Mouse (Mus musculus) heart, postnatal 14 days (tissue): ENCODE data around the gene Atp5l. TPM values are rescaled to one million over a fixed set of nuclear protein-coding genes. Genes with fewer than 3 reads are reported as not detected.
"Not testable (repeated sequence)": the region's sequence is repeated elsewhere in the genome, so short reads cannot be mapped to it uniquely, and the experiment has no call there.

Experiments
- DNase-seq, 2 experiments: peaks; one replicate each; pipeline ENCODE4 v3.0.0; 2021 to 2022
- intact Hi-C: fragments of 180-260 bp; cut with DNase I; formaldehyde crosslinking; loops from one replicate; pipeline ENCODE4 v1.15.1; 2025
- long read RNA-seq, 2 experiments: library from polyadenylated mRNA; stranded (forward); transcript quantifications; one replicate each; pipeline ENCODE4 v2.0.0; 2021
- total RNA-seq, 2 experiments: library from RNA; stranded (reverse); gene quantifications; 2 replicates each; pipeline ENCODE4 v1.2.3; 2021

The Atp5l gene
- total RNA-seq = 1,000 to 10,000 TPM; 1,504 to 1,510 TPM
- long read RNA-seq, experiment 1, full-length matches to known transcripts = 479 of 482 reads
- long read RNA-seq, experiment 1, partial matches to known transcripts = 0 of 482 reads
- long read RNA-seq, experiment 1, other reads (novel, unspliced or antisense) = 3 of 482 reads
- long read RNA-seq, experiment 2, full-length matches to known transcripts = 509 of 513 reads
- long read RNA-seq, experiment 2, partial matches to known transcripts = 1 of 513 reads
- long read RNA-seq, experiment 2, other reads (novel, unspliced or antisense) = 3 of 513 reads

DNA sequence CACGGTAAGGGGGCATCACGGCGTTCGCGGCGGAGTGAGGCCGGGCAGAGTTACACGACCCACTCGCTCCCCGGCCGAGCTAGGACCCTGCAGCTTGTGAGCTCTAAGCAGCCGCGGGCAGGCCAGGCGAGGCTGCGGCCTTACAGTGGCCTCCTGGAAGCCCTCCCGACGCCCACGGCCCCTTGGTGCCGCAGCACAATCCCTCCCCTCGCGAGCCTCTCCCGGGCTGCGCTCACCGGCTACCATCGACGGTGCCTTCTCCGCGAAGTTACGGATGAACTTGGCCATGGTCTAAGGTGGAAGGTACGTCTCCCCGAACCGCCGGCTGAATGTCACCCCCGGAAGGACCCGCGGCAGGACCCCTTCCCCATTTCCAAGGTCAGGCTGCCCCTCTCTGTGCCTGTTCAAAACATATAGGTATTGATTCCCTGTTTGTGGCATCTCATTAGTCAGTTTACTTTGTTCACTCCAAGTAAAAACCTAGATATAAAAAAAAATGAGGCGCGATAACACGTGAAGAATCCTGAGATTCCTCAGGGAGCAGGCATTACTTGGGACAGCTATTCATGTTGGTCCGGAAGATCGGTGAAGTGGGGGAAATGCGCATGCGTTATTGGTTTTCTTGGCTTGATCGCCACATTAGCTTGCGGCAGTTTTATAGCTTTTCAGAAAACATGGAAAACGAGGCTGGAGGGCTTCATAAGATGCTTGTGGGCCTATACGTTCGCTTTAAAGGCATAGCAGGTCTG lies at the start of gene Atp5l:
TSS of gene Atp5l (minus strand) at position 369 of the 749 bp plus-strand sequence.
- peak; percentile 81 to 83 for DNase-seq
- intact Hi-C loops = no loop called here

- no peak for DNase-seq
- intact Hi-C loops = loop anchor here (10.0 kb wide), 1 partner anchor 55 kb away; no protein-coding TSS in a partner anchor
Measured at GRCm38 (mm10) chr9:44969450-44969849, 48.9 kb upstream of the Atp5l start.

- intact Hi-C loops = loop anchor here (2.0 to 10.0 kb wide), 2 partner anchors 53 to 131 kb away; no protein-coding TSS in a partner anchor
- DNase-seq = not testable (repeated sequence)
Measured at GRCm38 (mm10) chr9:44967763-44968162, 47.2 kb upstream of the Atp5l start.

- peak; percentile 66 to 83 for DNase-seq
- intact Hi-C loops = loop anchor here (2.0 to 10.0 kb wide), 2 partner anchors 52 to 130 kb away; no protein-coding TSS in a partner anchor
Measured at GRCm38 (mm10) chr9:44966815-44967242, 46.3 kb upstream of the Atp5l start.

GRCm38 (mm10) chr9:44965833-44966466 lies 45.4 kb upstream of the Atp5l start:
- no peak for DNase-seq
- intact Hi-C loops = loop anchor here (2.0 to 10.0 kb wide), 2 partner anchors 51 to 129 kb away; no protein-coding TSS in a partner anchor

- peak; percentile 98 to 100 for DNase-seq
- intact Hi-C loops = loop anchor here (10.0 kb wide), 1 partner anchor 50 kb away; no protein-coding TSS in a partner anchor
Measured at GRCm38 (mm10) chr9:44965126-44965832, 44.7 kb upstream of the Atp5l start, which contains the start of gene Ube4a. TSS of gene Ube4a (minus strand) at chr9:44965600.

- no peak for DNase-seq
- intact Hi-C loops = no loop called here
Measured at GRCm38 (mm10) chr9:44954432-44954831, 33.9 kb upstream of the Atp5l start.

DNA sequence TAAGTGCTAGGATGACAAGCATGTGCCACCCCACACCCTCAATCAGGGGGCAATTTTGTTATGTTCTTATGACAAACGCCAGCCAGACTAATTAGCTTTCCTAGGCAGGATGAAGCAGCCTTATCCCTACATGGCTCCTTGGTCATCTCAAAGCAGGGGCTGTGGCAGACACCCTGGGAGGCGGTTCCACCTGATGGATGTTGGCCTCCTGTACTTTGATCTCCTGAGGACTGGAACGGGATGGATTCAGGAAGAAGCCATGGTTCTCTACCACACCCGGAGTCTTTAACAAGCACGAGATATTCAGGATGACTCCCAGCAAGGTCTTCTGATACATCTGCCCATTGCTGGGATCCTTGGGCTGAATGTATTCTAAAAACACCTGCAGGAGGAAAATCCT lies 27.3 kb upstream of the Atp5l start:
- no peak for DNase-seq
- intact Hi-C loops = no loop called here

GRCm38 (mm10) chr9:44946185-44946695 lies 25.7 kb upstream of the Atp5l start:
- intact Hi-C loops = no loop called here
- no peak for DNase-seq

DNA sequence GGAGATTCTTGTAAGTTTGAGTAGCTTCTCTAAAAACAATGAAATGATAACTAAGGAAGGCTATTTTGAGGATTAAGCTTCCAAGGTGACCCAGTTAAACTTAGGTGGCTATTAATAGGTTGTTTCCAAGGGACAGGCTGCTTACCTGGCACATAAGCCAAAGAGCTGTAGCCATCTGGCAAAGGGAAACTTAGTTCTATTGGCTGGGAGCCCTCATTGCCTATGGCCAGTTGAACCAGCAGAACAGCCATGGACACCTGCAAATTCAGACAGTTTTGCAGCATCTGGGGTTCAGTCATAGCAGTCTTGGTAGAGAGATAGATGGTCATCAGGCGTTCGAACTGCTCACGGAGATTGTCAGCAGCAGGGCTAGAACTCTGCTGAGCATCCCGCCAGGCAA lies 21.9 kb upstream of the Atp5l start:
- intact Hi-C loops = no loop called here
- peak; percentile 22 to 60 for DNase-seq

DNA sequence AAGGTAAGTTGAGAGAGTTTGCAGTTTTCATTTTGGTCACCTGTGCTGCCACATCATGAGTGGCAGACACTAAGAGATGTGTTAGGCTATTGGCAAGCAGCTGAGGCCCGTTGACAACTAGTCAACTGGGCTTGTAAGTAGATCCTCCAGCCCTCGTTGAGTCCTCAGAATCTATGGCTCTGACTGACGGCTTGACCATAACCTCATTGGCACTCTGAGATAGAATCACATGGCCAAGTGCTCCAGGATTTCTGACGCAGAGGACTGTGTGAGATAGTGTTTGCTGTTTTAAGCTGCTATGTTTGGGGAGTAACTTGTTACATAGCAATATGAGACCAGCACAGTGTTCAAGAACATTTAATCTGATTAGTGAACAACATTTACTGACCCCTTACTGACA lies 21.2 kb upstream of the Atp5l start:
- intact Hi-C loops = no loop called here
- peak; percentile 14 to 19 for DNase-seq

DNA sequence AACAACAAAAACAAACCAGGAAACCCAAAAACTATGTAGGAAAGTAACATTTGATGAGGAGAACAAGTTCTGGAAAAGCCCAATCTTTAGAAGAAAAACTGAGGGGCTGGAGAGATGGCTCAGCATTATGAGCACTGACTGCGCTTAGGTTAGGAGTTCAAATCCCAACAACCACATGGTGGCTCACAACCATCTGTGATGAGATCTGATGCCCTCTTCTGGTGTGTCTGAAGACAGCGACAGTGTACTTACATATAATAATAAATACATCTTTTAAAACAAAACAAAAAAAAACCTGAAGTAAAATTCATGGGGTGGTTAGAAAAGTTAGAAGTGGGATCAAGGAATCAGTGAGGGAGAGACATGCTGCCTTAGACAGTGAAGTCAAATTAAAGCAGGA lies 1.0 kb upstream of the Atp5l start:
- intact Hi-C loops = no loop called here
- DNase-seq = no peak

DNA sequence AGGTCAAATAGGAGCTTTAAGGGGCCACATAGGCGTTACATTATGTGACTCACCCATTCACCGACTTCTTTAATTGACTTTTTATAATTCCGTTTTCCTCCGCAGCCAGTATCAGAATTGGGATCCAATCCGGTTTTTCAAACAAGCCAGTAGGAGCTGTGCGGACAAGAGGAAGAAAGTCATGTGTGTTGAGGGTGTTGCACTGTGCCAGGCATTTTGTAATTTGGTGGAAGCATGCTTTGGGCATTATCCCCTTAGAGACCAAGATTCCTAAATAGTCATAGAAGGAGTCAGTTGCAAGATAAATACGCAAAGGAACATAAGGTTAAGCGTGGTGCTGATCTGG lies 554 bp upstream of the Atp5l start:
- intact Hi-C loops = no loop called here
- no peak for DNase-seq

DNA sequence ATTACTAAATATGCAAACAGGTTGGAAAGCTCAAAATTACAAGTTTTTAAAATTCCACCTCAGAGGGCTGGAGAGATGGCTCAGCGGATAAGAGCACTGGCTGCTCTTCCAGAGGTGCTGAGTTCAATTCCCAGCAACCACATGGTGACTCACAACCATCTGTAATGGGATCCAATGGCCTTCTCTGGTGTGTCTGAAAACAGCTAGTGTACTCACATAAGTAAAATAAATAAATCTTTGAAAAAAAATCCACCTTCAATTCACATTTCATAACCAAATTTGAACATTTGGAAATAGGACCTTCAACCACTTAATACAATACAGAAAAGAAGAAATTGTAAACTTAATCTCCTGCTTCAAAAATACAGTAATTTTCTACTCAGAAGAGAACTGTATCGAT lies 936 bp downstream of the Atp5l start:
- no peak for DNase-seq
- intact Hi-C loops = loop anchor here (2.0 to 10.0 kb wide), 2 partner anchors 45 to 83 kb away; partner anchors contain the start of gene Ube4a

GRCm38 (mm10) chr9:44916196-44916595 lies 4.3 kb downstream of the Atp5l start:
- peak; percentile 25 to 55 for DNase-seq
- intact Hi-C loops = loop anchor here (10.0 kb wide), 1 partner anchor 49 kb away; the partner anchor contains the start of gene Ube4a

- intact Hi-C loops = loop anchor here (10.0 kb wide), 1 partner anchor 50 kb away; the partner anchor contains the start of gene Ube4a
- DNase-seq = no peak
Measured at GRCm38 (mm10) chr9:44914706-44915105, 5.8 kb downstream of the Atp5l start.

DNA sequence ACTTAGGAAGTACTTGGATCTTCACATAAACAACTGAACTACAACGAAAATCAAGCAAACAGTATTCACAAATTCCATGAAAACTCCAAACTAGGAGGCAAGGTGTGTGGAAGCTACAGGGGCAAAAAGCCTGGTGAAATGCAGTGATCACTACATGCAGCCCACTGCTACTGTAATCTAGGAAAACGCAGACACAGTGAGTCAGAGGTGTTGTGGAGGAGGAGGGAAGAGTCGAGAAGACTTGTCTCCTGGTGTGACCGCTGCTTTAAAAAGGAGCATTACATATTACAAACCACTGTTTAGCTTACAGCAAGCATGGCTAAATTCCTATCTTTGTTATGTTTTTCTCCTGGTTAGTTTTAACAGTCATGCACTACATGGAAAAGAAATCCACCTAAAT lies 9.2 kb downstream of the Atp5l start:
- DNase-seq = no peak
- intact Hi-C loops = loop anchor here (10.0 kb wide), 1 partner anchor 53 kb away; the partner anchor contains the start of gene Ube4a

DNA sequence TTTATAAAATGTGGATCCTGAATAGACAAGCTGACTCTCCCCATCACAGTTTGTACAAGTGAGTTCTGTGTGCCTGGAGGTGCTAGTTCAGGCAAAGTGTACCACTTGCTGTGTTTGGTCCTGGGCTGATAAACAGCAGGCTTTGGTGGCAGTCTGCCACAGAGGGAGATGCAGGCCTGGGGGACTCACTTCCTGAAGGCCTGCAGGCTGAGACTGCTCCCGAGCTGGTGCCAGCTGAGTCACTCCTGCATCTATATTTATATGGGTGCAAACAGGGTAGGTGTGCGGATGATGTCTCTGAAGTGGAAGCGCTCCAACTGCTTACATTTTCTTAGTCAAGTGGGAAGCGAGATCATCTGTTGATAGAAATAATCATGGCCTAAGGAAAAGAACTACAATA lies 14.9 kb downstream of the Atp5l start:
- intact Hi-C loops = no loop called here
- DNase-seq = peak; percentile 24 to 51

DNA sequence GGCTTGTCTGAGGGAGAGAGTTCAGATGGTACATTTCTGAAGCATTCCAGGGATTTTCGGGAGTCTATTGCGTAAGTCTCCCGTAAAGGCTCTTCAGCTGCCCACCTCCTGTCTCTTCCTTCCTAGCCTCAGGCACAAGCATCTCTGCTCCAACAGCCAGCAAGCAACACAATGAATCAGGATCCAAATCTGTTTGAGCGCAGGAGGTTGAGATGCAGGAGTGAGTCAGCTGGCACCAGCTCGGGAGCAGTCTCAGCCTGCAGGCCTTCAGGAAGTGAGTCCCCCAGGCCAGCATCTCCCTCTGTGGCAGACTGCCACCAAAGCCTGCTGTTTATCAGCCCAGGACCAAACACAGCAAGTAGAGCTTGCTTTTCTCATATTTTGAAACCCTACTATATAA lies 15.6 kb downstream of the Atp5l start:
- intact Hi-C loops = no loop called here
- peak; percentile 68 to 78 for DNase-seq

GRCm38 (mm10) chr9:44903856-44904255 lies 16.7 kb downstream of the Atp5l start:
- intact Hi-C loops = no loop called here

More at GRCm38 (mm10) chr9:44903856-44904255, 16.7 kb downstream of the Atp5l start:
- no peak for DNase-seq
